Mouse (Mus musculus) c-Kit-positive CD71-positive TER-119-negative erythroid progenitor cells, embryonic 14.5 days (primary cell): ENCODE measurements at regions not wholly inside any gene's neighbourhood (a gene's known extent, or its start where the extent isn't known, plus 50 kb on each side); places are given as distances from the start of the nearest gene placed in this dataset.
"Not testable (repeated sequence)": the region's sequence is repeated elsewhere in the genome, so short reads cannot be mapped to it uniquely, and the experiment has no call there.

Source experiments
- DNase-seq: peaks from one replicate; pipeline ENCODE4 v3.0.0-alpha.2; 2013; ENCODE audit warnings: low read depth

DNA sequence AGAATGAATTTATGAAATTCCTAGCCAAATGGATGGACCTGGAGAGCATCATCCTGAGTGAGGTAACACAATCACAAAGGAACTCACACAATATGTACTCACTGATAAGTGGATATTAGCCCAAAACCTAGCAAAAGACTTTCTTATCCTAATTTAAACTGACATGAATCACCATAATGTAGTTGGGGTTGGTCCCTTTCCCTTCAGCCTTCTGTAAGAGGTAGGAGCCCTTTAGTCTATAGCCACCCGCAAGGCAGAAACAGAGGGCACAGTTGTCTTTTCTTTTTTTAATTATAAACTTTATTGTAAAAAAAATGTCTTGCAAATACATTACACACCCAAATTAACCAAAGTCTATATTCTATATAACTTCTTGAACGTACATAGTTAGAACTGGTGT is 81.3 kb downstream of the Ogfrl1 start:
- not testable (repeated sequence) for DNase-seq

GRCm38 (mm10) chr1:23314863-23315262 is 82.7 kb downstream of the Ogfrl1 start:
- DNase-seq = not testable (repeated sequence)

GRCm38 (mm10) chr1:23292718-23293117 is 104.9 kb downstream of the Ogfrl1 start:
- no peak for DNase-seq

DNA sequence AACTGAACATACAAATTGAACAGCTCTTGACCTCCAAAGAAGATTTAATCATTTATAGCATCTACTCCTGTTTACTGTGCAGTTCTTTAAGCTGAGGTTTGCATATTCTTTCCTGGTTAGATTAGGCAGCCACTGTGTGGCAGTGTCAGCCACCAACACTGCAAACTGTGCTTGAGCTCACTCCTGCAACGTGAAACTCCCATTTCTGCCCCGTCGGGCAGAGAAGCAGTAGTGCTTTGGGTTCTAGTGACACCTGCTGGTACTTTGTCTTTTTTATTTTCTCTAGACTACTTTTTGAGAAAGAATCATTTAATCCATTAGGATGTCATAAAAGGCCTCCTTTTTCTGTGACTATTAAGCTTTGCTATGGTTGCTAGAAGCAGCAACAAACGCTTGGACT is 110.8 kb downstream of the Ogfrl1 start:
- no peak for DNase-seq

DNA sequence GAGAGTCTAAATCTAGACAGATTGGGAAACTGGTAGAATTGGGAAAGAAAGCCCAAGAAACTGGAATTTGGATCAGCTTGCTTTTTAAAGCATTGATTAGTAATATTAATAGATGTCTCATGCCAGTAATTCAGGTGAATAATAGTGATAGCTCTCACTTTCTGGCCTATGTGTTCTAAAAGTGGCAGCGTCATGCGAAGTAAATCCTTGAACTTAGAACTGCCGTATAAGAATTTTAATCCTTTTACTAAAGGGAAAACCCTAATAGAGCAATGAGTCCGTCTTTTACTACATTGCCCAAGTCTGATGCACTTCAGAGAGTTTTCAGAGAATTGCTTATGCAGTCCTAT is 114.7 kb downstream of the Ogfrl1 start:
- no peak for DNase-seq

GRCm38 (mm10) chr1:23282215-23282869 is 115.2 kb downstream of the Ogfrl1 start:
- peak; percentile 75 for DNase-seq

- no peak for DNase-seq
Observed at GRCm38 (mm10) chr1:23279827-23280226, 117.7 kb downstream of the Ogfrl1 start.

- no peak for DNase-seq
Observed at GRCm38 (mm10) chr1:23272077-23272476, 125.5 kb downstream of the Ogfrl1 start.

- no peak for DNase-seq
Observed at GRCm38 (mm10) chr1:23270910-23271822, 126.4 kb downstream of the Ogfrl1 start.

GRCm38 (mm10) chr1:23268062-23268461 is 129.5 kb downstream of the Ogfrl1 start:
- no peak for DNase-seq

DNA sequence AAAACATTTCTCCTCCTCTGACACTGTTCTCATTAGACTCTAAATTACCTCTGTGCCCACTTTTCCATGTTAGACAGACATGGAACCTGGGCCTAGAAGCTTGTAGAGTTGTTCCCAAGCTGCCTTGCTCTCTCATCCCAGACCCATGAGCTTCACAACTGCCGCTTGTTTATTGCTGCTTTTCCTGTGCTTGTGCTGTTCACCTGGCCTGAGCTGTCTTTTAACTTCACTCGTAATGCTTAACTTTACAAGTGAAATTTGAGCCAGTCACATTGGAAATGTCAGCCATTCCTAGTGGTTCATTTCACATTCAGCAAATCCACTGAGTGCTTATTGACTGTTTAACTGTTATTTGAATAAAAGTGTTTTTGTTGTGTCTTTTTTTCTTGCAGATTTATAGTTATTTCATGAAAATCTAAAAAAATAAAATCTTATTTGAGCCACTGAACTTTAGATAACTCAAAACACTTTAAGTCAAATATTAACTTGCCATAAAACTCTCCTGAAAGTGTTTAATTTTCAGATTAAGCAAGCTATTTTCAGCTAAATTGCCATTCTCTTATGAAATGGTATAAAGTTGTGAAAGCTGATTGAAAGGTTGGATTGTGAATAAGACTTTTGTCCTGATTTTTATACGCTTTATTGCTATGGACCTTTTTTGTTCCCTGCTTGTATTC is 131.9 kb downstream of the Ogfrl1 start:
- DNase-seq = no peak

- no peak for DNase-seq
Observed at GRCm38 (mm10) chr1:23264251-23264650, 133.3 kb downstream of the Ogfrl1 start.

DNA sequence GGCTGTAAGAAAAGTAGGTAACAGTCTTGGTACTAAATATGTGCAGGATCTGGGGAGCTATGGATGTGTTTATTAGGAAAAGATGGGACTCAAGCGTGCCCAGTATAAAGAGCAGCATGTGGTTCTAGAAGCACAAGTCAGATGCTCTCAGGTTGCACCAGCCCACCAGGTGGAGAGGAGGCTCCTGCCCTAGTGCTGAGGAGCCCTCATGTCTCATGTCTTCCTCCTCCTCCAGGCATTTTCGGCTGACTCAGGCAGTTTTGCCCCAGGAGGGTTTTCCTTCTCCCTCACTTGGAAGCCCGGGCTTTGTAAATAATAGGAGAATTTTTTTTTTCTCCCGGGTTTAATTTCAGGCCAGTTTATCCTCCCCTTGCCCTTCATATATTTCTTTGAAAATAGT is 133.8 kb downstream of the Ogfrl1 start:
- DNase-seq = no peak

- no peak for DNase-seq
Observed at GRCm38 (mm10) chr1:23261652-23262051, 135.9 kb downstream of the Ogfrl1 start.

- no peak for DNase-seq
Observed at GRCm38 (mm10) chr1:23257306-23257895, 140.2 kb downstream of the Ogfrl1 start.

DNA sequence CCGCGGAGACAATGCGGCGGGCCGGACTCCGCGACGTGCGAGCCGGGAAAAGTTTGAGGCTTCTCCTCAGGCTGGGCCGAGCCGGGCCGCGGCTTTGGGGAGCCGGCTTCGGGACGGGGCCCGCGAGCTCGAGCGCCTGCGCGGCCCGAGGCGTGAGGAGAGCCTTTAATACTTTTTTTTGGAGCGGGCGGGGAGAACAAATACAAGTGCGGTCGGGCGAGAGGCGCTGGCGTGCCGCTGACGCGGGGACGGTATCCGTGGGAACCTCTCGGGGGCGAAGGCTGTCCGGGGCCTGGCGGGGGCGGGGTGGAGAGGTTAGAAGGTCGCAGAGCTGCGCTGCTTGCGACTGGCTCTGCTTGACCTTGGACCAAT is 141.0 kb downstream of the Ogfrl1 start:
- DNase-seq = peak; percentile 44

DNA sequence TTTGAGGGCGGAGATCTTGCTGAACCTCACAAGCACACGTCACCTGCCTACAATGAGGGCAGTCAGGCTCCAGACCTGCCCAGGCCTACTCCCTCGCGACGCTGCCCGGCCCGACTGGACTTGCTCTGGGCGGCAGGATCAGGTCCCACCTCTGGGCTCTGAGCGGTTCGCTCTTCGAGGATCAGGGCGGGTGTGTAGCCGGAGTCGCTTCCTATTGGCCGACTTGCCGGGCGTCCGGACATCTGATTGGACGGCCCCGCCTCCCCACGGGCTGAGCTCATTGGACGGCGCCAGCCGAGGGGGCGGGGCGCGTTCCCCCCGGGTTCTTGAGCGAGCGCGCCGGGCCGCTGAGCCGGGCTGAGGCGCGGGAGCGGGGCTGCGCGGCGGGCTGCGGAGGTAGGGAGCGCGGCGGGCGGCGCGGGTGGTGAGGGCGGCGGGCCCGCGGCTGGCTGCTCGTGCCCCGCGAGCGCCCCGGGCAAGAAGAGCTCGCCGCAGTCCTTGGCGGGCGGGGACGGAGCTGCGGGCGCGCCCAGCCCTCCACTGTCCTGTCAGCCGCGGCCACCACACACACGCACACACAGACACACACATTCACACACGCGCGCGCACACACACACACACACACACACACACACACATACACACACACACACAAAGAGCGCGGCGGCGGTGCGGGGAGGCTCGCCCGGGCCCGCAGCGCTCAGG is 141.5 kb downstream of the Ogfrl1 start:
- peak; percentile 91 for DNase-seq

GRCm38 (mm10) chr1:23254235-23254634 is 143.3 kb downstream of the Ogfrl1 start:
- no peak for DNase-seq

- DNase-seq = no peak
Observed at GRCm38 (mm10) chr1:23231522-23231921, 129.5 kb upstream of the 4933415F23Rik start.

DNA sequence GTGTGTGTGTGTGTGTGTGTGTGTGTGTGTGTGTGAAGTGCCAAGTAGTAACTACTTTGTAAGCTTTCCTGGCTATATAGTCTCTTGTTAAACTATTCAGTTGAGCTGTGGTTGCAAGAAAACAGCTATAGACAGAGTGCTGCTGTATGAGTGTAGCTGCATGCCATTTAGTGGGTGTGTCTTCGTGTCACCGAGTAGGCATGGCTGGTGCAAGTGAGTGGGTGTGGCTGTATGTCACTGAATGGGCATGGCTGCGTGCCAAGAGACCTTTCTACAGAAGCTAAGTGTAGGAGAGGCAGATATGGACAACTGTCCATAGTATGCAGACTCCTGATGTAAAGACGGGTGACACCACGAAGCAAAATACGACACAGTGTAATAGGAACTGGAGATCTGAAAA is 126.4 kb upstream of the 4933415F23Rik start:
- DNase-seq = peak; percentile 11

DNA sequence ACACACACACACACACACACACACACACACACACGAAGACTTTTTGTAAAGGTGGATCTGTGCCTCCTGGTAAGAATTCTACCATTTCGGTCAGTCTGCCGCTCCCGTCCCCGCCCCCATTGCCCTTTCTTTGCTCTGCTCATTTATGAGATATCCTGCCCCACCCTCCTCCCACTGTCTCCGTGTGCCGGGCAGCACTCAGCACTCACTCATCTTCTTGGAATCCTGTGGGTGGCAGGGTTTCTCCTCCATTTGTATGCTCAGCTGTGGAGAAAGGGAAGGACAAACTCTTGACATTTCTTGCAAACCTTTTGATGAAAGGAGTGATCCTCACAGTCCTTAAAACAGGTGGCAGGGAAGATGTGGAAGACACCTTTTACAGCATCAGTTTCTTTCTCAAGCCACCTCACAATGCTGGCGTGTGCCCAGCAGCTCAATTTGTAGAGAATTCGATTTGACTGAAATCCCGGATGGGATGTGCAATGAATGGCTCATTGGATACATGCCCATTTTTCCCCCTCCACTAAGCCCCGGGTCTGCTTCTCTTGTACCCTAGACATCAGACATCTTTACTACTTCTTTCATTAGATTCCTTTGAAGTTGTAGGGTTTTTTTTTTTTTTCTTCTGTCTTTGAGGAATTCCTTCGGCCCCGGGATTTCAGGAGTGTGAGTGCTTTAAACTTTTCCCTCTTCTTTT is 112.6 kb upstream of the 4933415F23Rik start:
- no peak for DNase-seq
